Mouse (Mus musculus): Measurements from ENCODE around the gene Kank2. TPM values are rescaled to one million over a fixed set of nuclear protein-coding genes. Genes with fewer than 3 reads are reported as not detected.

The Kank2 gene
- polyA plus RNA-seq (2014; fragmentation: Nextera tagmentation; extraction: Ambion mirVana), result 0.66 and 2.7 TPM in 2 replicates

- under 1% methylated on average over 52 of the region's 52 CpGs for WGBS
- Histone ChIP-seq H3K4me1 (ENCODE audit: control insufficient read depth, insufficient read depth, low read length) (peaks cover 9% of the 10 kb centered on the region), H3K36me3 (ENCODE audit: control insufficient read depth, insufficient read depth, low read length) (no peaks in the 10 kb centered on the region), H3K9me3 (ENCODE audit: control insufficient read depth, low read length) (no peaks in the 10 kb centered on the region), H3K27ac (replicated peaks; ENCODE audit: low read depth, low read length) (0 out of 2 replicates have a peak within 1 kb of the TSS, but pooled peaks have one; percentile 20), H3K4me3 (replicated peaks; ENCODE audit: low read depth, low read length) (peak within 1 kb of the TSS; percentile 61), H3K4me2 (ENCODE audit: low read length) (peak within 1 kb of the TSS; percentile 84), H3K9ac (replicated peaks; ENCODE audit: low read length) (peak within 1 kb of the TSS; percentile 59), H3K27me3 (ENCODE audit: control insufficient read depth, insufficient read depth, low read length) (0 out of 2 replicates have a peak, but pooled peaks cover 10% of the 10 kb centered on the region)
- DNase-seq (peak; percentile 82), ATAC-seq (ENCODE audit: low FRiP score, low TSS enrichment) (peak; percentile 75)
Observed at GRCm38 (mm10) chr9:21798345-21799009, at the start of gene Kank2. Gene Kank2 (minus strand): TSS chr9:21798744.

- no peaks in the 10 kb centered on the region for H3K9me3 ChIP-seq (ENCODE audit: control insufficient read depth, low read length)
- DNase-seq (no peak), ATAC-seq (ENCODE audit: low FRiP score, low TSS enrichment) (no peak)
- H3K27me3 ChIP-seq (ENCODE audit: control insufficient read depth, insufficient read depth, low read length), result no peaks in the 10 kb centered on the region
- WGBS, result 24% methylated on average over 10 of the region's 10 CpGs
- no peaks in the 10 kb centered on the region for H3K36me3 ChIP-seq (ENCODE audit: control insufficient read depth, insufficient read depth, low read length)
- no peak overlapping the region for H3K27ac ChIP-seq (replicated peaks; ENCODE audit: low read depth, low read length)
- H3K4me1 ChIP-seq (ENCODE audit: control insufficient read depth, insufficient read depth, low read length), result 0 out of 2 replicates have a peak, but pooled peaks cover 6% of the 10 kb centered on the region
- no peak overlapping the region for H3K4me3 ChIP-seq (replicated peaks; ENCODE audit: low read depth, low read length)
- no peak overlapping the region for H3K4me2 ChIP-seq (ENCODE audit: low read length)
- H3K9ac ChIP-seq (replicated peaks; ENCODE audit: low read length), result no peak overlapping the region
Observed at GRCm38 (mm10) chr9:21847926-21848325, 49.4 kb upstream of the Kank2 start.

DNA sequence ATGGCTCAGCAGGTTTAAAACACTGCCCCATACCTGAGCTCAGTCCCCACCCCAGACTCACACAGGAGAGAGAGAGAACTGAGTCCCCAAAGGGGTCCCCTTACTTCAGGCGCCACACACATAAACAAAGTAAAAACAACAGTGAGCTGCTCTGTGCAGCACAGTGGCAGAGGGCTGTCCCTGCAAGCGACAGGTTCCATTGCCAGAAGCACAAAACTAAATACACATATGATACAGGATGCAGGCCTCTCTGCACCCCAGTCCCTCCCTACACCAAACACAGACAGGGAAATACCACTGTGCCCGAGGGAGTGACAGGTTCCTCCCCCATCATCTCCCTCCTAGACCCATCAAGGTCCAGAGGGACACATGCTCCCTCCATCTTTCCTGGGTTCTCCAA lies 48.9 kb upstream of the Kank2 start:
- H3K27ac ChIP-seq (replicated peaks; ENCODE audit: low read depth, low read length), result no peak overlapping the region
- no peak for ATAC-seq (ENCODE audit: low FRiP score, low TSS enrichment)
- 31% methylated on average over 3 of the region's 3 CpGs for WGBS

DNA sequence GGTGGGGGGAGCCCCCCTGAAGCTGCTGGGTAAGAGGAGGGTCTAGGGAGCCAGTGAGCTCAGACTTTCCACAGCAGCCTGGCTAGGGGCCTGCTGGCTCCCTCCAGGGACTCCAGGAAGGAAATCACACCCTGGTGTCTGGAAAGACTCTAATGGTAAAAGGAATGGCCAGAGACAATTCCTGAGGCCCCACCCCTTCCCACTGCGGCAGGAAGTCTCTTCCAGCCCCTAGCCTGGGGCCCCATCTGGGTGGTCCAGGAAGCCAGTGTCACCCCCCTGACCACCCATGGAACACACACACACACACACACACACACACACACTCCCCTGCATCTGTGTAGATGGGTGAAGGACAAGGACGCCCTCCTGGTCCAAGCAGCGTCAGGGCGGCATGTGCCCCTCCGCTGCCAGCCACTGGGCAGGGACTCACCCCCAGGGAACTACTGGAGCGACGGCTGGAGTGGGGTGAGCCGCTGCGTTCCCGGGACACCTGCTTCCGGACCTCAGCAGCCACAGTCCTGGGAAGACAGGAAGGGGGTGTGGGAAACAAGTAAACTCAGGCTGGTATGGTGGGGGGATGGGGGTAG lies 48.3 kb upstream of the Kank2 start:
- Histone ChIP-seq H3K9ac (replicated peaks; ENCODE audit: low read length) (0 out of 2 replicates have a peak overlapping the region, but pooled peaks have one; percentile 6), H3K9me3 (ENCODE audit: control insufficient read depth, low read length) (no peaks in the 10 kb centered on the region), H3K4me2 (ENCODE audit: low read length) (no peak overlapping the region), H3K4me3 (replicated peaks; ENCODE audit: low read depth, low read length) (no peak overlapping the region), H3K36me3 (ENCODE audit: control insufficient read depth, insufficient read depth, low read length) (no peaks in the 10 kb centered on the region), H3K27me3 (ENCODE audit: control insufficient read depth, insufficient read depth, low read length) (no peaks in the 10 kb centered on the region), H3K27ac (replicated peaks; ENCODE audit: low read depth, low read length) (no peak overlapping the region), H3K4me1 (ENCODE audit: control insufficient read depth, insufficient read depth, low read length) (0 out of 2 replicates have a peak, but pooled peaks cover 2% of the 10 kb centered on the region)
- 22% methylated on average over 11 of the region's 11 CpGs for WGBS
- DNase-seq, result no peak
- ATAC-seq (ENCODE audit: low FRiP score, low TSS enrichment), result no peak

More for the DNA sequence above, 48.9 kb upstream of the Kank2 start:
- Histone ChIP-seq H3K36me3 (ENCODE audit: control insufficient read depth, insufficient read depth, low read length) (no peaks in the 10 kb centered on the region), H3K27me3 (ENCODE audit: control insufficient read depth, insufficient read depth, low read length) (no peaks in the 10 kb centered on the region), H3K4me2 (ENCODE audit: low read length) (no peak overlapping the region), H3K4me1 (ENCODE audit: control insufficient read depth, insufficient read depth, low read length) (0 out of 2 replicates have a peak, but pooled peaks cover 2% of the 10 kb centered on the region), H3K9ac (replicated peaks; ENCODE audit: low read length) (no peak overlapping the region), H3K4me3 (replicated peaks; ENCODE audit: low read depth, low read length) (no peak overlapping the region), H3K9me3 (ENCODE audit: control insufficient read depth, low read length) (no peaks in the 10 kb centered on the region)
- no peak for DNase-seq

- WGBS, result 67% methylated on average over 14 of the region's 14 CpGs
- no peaks in the 10 kb centered on the region for H3K36me3 ChIP-seq (ENCODE audit: control insufficient read depth, insufficient read depth, low read length)
- no peak for ATAC-seq (ENCODE audit: low FRiP score, low TSS enrichment)
Observed at GRCm38 (mm10) chr9:21845381-21846080, 47.0 kb upstream of the Kank2 start.

DNA sequence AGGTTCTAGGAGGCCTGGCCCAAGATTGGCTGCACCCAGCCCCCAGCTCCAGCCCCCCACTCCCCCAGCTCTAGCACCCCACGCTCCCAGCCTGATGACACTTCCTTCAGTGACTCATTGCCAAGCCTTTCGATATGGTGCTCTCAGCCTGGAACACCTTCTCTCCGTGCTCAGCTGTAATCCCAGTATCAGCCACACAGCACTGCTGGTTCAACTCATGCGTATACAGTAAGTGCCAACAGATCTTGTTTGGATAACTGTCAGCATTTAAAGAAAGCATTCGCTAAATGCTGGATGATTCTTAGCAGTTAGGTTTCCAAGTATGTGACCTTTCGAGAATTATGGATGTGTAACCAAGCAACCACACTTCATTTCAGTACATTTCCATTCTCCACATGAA lies 44.5 kb upstream of the Kank2 start:
- WGBS, result 93% methylated on average over 6 of the region's 6 CpGs

More at GRCm38 (mm10) chr9:21845381-21846080, 47.0 kb upstream of the Kank2 start:
- no peaks in the 10 kb centered on the region for H3K27me3 ChIP-seq (ENCODE audit: control insufficient read depth, insufficient read depth, low read length)
- H3K4me1 ChIP-seq (ENCODE audit: control insufficient read depth, insufficient read depth, low read length), result 0 out of 2 replicates have a peak, but pooled peaks cover 2% of the 10 kb centered on the region
- no peaks in the 10 kb centered on the region for H3K9me3 ChIP-seq (ENCODE audit: control insufficient read depth, low read length)
- no peak for DNase-seq
- no peak overlapping the region for H3K27ac ChIP-seq (replicated peaks; ENCODE audit: low read depth, low read length)
- no peak overlapping the region for H3K4me3 ChIP-seq (replicated peaks; ENCODE audit: low read depth, low read length)
- no peak overlapping the region for H3K4me2 ChIP-seq (ENCODE audit: low read length)
- H3K9ac ChIP-seq (replicated peaks; ENCODE audit: low read length), result no peak overlapping the region

DNA sequence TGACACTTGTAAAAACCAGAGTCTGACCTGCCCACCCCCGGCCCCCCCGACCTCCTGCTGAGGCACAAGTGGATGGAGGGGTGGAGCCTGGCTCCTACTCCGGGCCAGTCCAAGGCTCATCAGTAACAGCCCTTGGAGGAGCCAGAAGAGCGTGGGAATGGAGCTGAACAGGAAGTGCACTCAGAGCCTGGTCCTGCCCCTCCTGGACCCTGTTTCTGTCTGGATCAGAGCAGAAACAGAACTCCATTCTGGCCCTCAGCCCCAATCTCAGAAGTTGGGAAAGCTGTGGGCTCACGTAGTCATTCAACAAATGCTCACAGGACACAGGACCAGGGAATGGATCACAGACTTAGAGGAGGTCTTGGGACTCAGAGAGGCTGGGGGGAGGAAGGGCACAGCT lies 43.8 kb upstream of the Kank2 start:
- Histone ChIP-seq H3K4me1 (ENCODE audit: control insufficient read depth, insufficient read depth, low read length) (0 out of 2 replicates have a peak, but pooled peaks cover 2% of the 10 kb centered on the region), H3K27ac (replicated peaks; ENCODE audit: low read depth, low read length) (no peak overlapping the region), H3K4me2 (ENCODE audit: low read length) (no peak overlapping the region), H3K9ac (replicated peaks; ENCODE audit: low read length) (no peak overlapping the region), H3K4me3 (replicated peaks; ENCODE audit: low read depth, low read length) (no peak overlapping the region), H3K27me3 (ENCODE audit: control insufficient read depth, insufficient read depth, low read length) (no peaks in the 10 kb centered on the region), H3K36me3 (ENCODE audit: control insufficient read depth, insufficient read depth, low read length) (no peaks in the 10 kb centered on the region), H3K9me3 (ENCODE audit: control insufficient read depth, low read length) (no peaks in the 10 kb centered on the region)
- DNase-seq (no peak), ATAC-seq (ENCODE audit: low FRiP score, low TSS enrichment) (no peak)
- 64% methylated on average over 5 of the region's 5 CpGs for WGBS

More for the DNA sequence above, 44.5 kb upstream of the Kank2 start:
- Histone ChIP-seq H3K9ac (replicated peaks; ENCODE audit: low read length) (no peak overlapping the region), H3K36me3 (ENCODE audit: control insufficient read depth, insufficient read depth, low read length) (no peaks in the 10 kb centered on the region), H3K4me1 (ENCODE audit: control insufficient read depth, insufficient read depth, low read length) (0 out of 2 replicates have a peak, but pooled peaks cover 2% of the 10 kb centered on the region), H3K27ac (replicated peaks; ENCODE audit: low read depth, low read length) (no peak overlapping the region), H3K9me3 (ENCODE audit: control insufficient read depth, low read length) (no peaks in the 10 kb centered on the region), H3K4me3 (replicated peaks; ENCODE audit: low read depth, low read length) (no peak overlapping the region), H3K27me3 (ENCODE audit: control insufficient read depth, insufficient read depth, low read length) (no peaks in the 10 kb centered on the region), H3K4me2 (ENCODE audit: low read length) (no peak overlapping the region)
- DNase-seq (no peak), ATAC-seq (ENCODE audit: low FRiP score, low TSS enrichment) (no peak)

GRCm38 (mm10) chr9:21841340-21841739 lies 42.8 kb upstream of the Kank2 start:
- H3K4me1 ChIP-seq (ENCODE audit: control insufficient read depth, insufficient read depth, low read length), result no peaks in the 10 kb centered on the region
- H3K27me3 ChIP-seq (ENCODE audit: control insufficient read depth, insufficient read depth, low read length), result no peaks in the 10 kb centered on the region
- H3K4me2 ChIP-seq (ENCODE audit: low read length), result no peak overlapping the region
- DNase-seq (no peak), ATAC-seq (ENCODE audit: low FRiP score, low TSS enrichment) (no peak)
- no peaks in the 10 kb centered on the region for H3K9me3 ChIP-seq (ENCODE audit: control insufficient read depth, low read length)
- no peak overlapping the region for H3K9ac ChIP-seq (replicated peaks; ENCODE audit: low read length)
- H3K27ac ChIP-seq (replicated peaks; ENCODE audit: low read depth, low read length), result no peak overlapping the region
- no peaks in the 10 kb centered on the region for H3K36me3 ChIP-seq (ENCODE audit: control insufficient read depth, insufficient read depth, low read length)
- WGBS, result 94% methylated on average over 6 of the region's 6 CpGs
- no peak overlapping the region for H3K4me3 ChIP-seq (replicated peaks; ENCODE audit: low read depth, low read length)
